Mouse (Mus musculus) small intestine, adult 2 months (tissue): ENCODE measurements at regions not wholly inside any gene's neighbourhood (a gene's known extent, or its start where the extent isn't known, plus 50 kb on each side); places are given as distances from the start of the nearest gene placed in this dataset.

ENCODE experiments used
- H3K27ac ChIP-seq: fragments of 200-500 bp; 2 replicates; pipeline ENCODE4 v1.5.1; 2012; ENCODE audit warnings: low read depth, low read length, control low read depth, inconsistent platforms; ENCODE audit not compliant: insufficient read depth
- H3K27me3 ChIP-seq: fragments of 200-500 bp; 2 replicates; pipeline ENCODE4 v1.6.1; 2012; ENCODE audit warnings: mild to moderate bottlenecking, moderate library complexity, low read length, inconsistent platforms; ENCODE audit not compliant: control insufficient read depth, insufficient read depth
- H3K36me3 ChIP-seq: fragments of 200-500 bp; 2 replicates; pipeline ENCODE4 v1.6.1; 2012; ENCODE audit warnings: mild to moderate bottlenecking, low read length, control low read depth, inconsistent platforms; ENCODE audit not compliant: control insufficient read depth, insufficient read depth
- H3K4me1 ChIP-seq: fragments of 200-500 bp; 2 replicates; pipeline ENCODE4 v1.6.1; 2012; ENCODE audit warnings: low read length, inconsistent platforms, mixed read lengths; ENCODE audit not compliant: control insufficient read depth, insufficient read depth, insufficient read length
- H3K4me3 ChIP-seq: fragments of 200-500 bp; 2 replicates; pipeline ENCODE4 v1.5.1; 2012; ENCODE audit warnings: low read depth, mild to moderate bottlenecking, control low read depth, inconsistent platforms, low read length, moderate library complexity
- CTCF ChIP-seq: fragments of 200-500 bp; IDR thresholded peaks from 2 replicates; pipeline ENCODE4 v1.5.1; 2012; ENCODE audit warnings: low read depth, mild to moderate bottlenecking, control low read depth, inconsistent platforms, low read length, moderate library complexity, mixed read lengths; ENCODE audit not compliant: insufficient replicate concordance, insufficient read length; ENCODE audit errors: extremely low read depth
- POLR2A ChIP-seq: fragments of 200-500 bp; IDR thresholded peaks from 2 replicates; pipeline ENCODE4 v1.6.1; 2012; ENCODE audit warnings: low read depth, mild to moderate bottlenecking, control low read depth, inconsistent platforms, low read length, moderate library complexity
- WGBS: fragments of 180-500 bp; shearing (Covaris S2); methylation state at CpG from one replicate; pipeline ENCODE4 v1.1.7; 2018; 5-methylcytosine and 5-hydroxymethylcytosine counted together

GRCm38 (mm10) chr11:19599433-19599832 lies 324.7 kb upstream of the Spred2 start:
- Histone ChIP-seq H3K36me3 (no peaks in the 10 kb centered on the region), H3K4me3 (no peak overlapping the region), H3K4me1 (no peaks in the 10 kb centered on the region), H3K27ac (no peak overlapping the region), H3K27me3 (no peaks in the 10 kb centered on the region)
- 89% methylated on average over 9 of the region's 9 CpGs for WGBS
- no peak for TF ChIP-seq POLR2A
- TF ChIP-seq CTCF = no peak

- no peaks in the 10 kb centered on the region for H3K27me3 ChIP-seq
- no peaks in the 10 kb centered on the region for H3K36me3 ChIP-seq
- H3K4me1 ChIP-seq = no peaks in the 10 kb centered on the region
- no peak for TF ChIP-seq POLR2A
- no peak for TF ChIP-seq CTCF
- WGBS = 80% methylated on average over 15 of the region's 15 CpGs
- no peak overlapping the region for H3K4me3 ChIP-seq
- no peak overlapping the region for H3K27ac ChIP-seq
Measured at GRCm38 (mm10) chr11:19601216-19601938, 322.8 kb upstream of the Spred2 start.

- no peak for TF ChIP-seq POLR2A
- no peak for TF ChIP-seq CTCF
- Histone ChIP-seq H3K4me3 (no peak overlapping the region), H3K4me1 (no peaks in the 10 kb centered on the region), H3K27ac (no peak overlapping the region), H3K36me3 (no peaks in the 10 kb centered on the region), H3K27me3 (no peaks in the 10 kb centered on the region)
- WGBS = 91% methylated on average over 5 of the region's 5 CpGs
Measured at GRCm38 (mm10) chr11:19602496-19602895, 321.7 kb upstream of the Spred2 start.

GRCm38 (mm10) chr11:19605602-19606001 lies 318.6 kb upstream of the Spred2 start:
- H3K4me3 ChIP-seq = no peak overlapping the region
- no peaks in the 10 kb centered on the region for H3K4me1 ChIP-seq
- no peak for TF ChIP-seq POLR2A
- TF ChIP-seq CTCF = no peak
- H3K27ac ChIP-seq = no peak overlapping the region
- H3K36me3 ChIP-seq = no peaks in the 10 kb centered on the region
- no peaks in the 10 kb centered on the region for H3K27me3 ChIP-seq
- 82% methylated on average over 4 of the region's 4 CpGs for WGBS

- WGBS = 95% methylated on average over 8 of the region's 8 CpGs
- TF ChIP-seq CTCF (no peak), POLR2A (no peak)
- no peak overlapping the region for H3K27ac ChIP-seq
- H3K36me3 ChIP-seq = no peaks in the 10 kb centered on the region
- no peak overlapping the region for H3K4me3 ChIP-seq
- no peaks in the 10 kb centered on the region for H3K27me3 ChIP-seq
- H3K4me1 ChIP-seq = no peaks in the 10 kb centered on the region
Measured at GRCm38 (mm10) chr11:19606943-19607342, 317.2 kb upstream of the Spred2 start.

GRCm38 (mm10) chr11:19607941-19608340 lies 316.2 kb upstream of the Spred2 start:
- H3K27me3 ChIP-seq = no peaks in the 10 kb centered on the region
- H3K27ac ChIP-seq = no peak overlapping the region
- no peaks in the 10 kb centered on the region for H3K4me1 ChIP-seq
- no peaks in the 10 kb centered on the region for H3K36me3 ChIP-seq
- no peak overlapping the region for H3K4me3 ChIP-seq
- TF ChIP-seq CTCF (no peak), POLR2A (no peak)

GRCm38 (mm10) chr11:19608523-19608922 lies 315.7 kb upstream of the Spred2 start:
- no peaks in the 10 kb centered on the region for H3K27me3 ChIP-seq
- WGBS = 88% methylated on average over 4 of the region's 4 CpGs
- TF ChIP-seq POLR2A (no peak), CTCF (no peak)
- H3K36me3 ChIP-seq = no peaks in the 10 kb centered on the region
- no peak overlapping the region for H3K27ac ChIP-seq
- no peak overlapping the region for H3K4me3 ChIP-seq
- no peaks in the 10 kb centered on the region for H3K4me1 ChIP-seq

- Histone ChIP-seq H3K36me3 (no peaks in the 10 kb centered on the region), H3K27me3 (no peaks in the 10 kb centered on the region), H3K4me3 (no peak overlapping the region), H3K27ac (no peak overlapping the region), H3K4me1 (no peaks in the 10 kb centered on the region)
- 64% methylated on average over 6 of the region's 6 CpGs for WGBS
- no peak for TF ChIP-seq POLR2A
- TF ChIP-seq CTCF = no peak
Measured at GRCm38 (mm10) chr11:19610559-19610958, 313.6 kb upstream of the Spred2 start.
